Mouse (Mus musculus): ENCODE measurements around the gene Rbms3.

Gene Rbms3

DNA sequence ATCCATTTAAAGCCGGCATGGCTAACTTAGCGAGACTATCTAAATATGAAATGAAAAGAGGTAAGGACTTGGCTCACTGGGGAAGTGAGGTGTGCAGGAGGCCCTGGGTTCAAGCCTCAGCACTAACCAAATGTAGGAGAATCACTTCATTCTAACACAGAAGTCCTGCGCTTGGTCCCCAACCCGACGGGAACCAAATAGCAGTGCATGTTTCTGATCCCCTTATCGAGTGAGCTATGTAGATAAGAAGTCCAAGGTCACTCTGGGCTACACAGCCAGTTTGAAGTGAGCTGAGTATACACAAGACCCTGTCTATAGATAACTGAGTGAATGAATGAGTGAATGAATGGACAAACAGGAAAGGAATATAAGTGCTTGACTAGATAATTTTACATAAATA is 508.1 kb downstream of the Rbms3 start:
- DNase-seq (ENCODE audit: extremely low spot score, low read depth, low spot score): no peak

DNA sequence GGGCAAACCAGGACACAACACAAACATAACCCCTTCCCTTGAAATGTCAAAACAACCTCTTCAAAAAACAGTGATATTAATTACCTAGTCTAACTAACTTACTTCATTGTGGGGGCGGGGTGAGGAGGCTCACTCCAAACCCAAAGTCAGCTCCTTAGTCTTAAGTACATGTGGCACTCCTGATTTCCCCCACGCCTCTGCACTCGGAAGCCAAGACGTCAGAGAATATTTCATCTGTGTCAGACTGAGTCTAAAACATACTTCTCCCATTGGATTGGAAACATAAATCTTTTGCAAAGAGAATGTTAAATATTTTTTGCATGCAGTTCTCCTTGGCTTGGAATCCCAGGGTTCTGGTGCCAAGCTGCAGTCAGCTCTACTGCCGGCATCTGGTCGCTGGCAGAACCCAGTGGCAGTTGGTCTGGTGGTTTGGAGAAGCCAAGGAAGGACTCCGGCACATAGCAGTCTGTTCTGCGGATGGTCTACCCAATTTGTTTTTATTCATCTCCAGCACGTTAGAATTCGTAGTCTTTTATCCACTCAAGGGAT is 512.5 kb downstream of the Rbms3 start:
- DNase-seq (ENCODE audit: extremely low spot score, low read depth, low spot score): no peak

DNA sequence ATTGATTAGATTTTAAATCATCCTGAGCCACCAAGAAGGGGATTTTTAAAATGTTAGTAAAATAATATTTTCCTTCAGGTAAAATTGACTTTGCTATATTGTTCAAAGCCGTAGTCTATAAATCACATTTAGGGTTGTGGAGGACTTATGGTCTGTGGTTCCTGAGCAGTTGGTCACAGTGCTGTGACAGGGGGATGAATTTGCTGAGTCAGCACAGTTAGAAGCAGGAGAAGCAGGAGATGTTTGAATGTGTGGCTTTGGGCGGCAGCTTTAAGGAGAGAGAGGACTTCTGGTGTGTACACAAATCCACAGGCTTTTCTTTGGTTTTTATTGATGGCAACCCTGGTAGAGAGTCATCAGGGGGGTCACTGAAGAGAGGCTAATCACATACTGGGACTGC is 514.1 kb downstream of the Rbms3 start:
- no peak for DNase-seq (ENCODE audit: extremely low spot score, low read depth, low spot score)

DNA sequence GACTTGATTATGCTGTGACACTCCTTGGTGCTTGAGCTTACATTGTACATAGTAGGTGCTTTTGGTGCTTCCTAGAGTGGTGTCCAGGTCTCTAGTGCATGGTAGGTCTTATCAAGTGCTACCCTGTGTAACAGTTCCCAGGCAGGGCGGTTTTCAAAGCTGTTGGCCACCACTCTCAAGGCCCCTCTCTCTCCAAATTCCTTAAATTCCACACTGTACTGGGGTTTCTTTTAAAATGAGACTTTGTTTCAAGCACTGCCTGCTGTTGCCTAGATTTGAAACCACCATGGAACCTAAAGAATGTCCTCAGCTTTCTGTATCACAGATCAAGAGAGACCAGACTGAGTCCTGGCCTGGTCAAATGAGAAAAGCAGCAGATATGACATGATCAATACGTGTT is 516.1 kb downstream of the Rbms3 start:
- no peak for DNase-seq (ENCODE audit: extremely low spot score, low read depth, low spot score)

DNA sequence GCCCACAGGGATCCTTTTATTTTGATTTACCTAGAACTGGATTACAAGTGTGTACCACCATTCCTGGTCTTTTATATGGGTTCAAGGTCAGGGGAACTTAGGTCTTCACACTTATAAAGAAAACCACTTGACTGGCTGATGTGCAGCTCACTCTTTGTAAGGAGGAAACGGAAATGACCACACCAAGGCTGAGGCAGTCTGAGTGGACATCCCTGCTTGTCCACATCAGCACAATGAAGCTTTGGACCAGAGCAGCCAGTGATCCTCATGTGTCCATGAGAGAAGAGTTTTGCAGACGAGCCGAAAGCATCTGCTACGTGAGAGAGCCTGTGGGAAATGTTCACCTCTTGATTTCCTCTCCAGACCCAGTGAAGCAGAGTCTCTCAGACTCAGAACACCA is 521.8 kb downstream of the Rbms3 start:
- DNase-seq (ENCODE audit: extremely low spot score, low read depth, low spot score): no peak

DNA sequence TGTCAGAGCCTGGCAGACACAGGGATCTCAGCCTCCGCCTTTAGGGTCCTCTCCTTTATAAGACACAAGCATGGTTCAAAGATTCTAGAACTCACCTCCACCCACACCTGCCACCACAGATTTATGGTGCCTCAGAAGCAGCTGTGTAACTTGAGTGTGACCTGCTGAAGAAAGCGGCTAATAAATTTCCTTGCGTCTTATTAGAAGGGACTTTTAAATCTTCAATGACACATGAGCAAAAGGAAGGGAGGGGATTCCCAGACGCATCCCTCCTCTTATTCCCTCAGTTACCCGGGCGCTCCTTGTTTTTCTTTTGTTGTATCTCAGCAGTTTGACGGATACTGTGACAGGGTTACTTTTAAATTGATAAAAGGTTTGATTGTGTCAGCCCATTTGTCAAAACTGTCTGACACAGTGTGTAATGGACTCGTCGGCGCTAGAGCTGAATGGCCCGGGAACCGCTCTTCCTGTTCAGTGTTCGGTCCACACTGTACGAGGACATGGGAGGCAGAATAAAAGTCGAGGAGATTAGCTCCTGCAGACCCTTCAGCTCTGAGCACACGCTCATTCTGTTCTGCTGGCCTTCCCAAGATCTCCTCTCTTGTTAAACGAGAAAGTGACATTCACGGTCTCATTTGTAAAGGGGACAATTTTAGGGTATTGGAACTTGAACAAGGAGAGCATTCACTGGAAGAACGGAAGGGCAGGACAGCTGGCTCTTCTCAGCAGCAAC is 527.3 kb downstream of the Rbms3 start:
- no peak for DNase-seq (ENCODE audit: extremely low spot score, low read depth, low spot score)

DNA sequence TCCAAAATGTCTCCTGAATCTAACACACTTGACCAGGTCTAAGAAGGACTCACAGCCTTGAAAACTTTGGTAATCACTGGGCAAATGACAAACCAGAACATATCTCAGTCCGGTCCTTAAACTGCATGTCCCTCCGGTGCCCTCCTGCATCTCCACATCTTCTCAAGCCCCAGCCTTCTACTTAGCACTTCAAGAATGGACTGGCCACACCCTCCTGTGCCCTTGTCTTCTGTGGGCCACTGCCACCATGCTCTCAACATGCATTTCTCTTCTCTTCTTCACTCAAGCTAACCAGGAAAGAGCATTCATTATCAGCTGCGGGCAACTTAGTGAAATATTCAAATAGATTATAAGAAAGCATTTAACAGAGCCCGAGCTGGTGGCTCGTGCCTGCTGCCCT is 529.5 kb downstream of the Rbms3 start:
- no peak for DNase-seq (ENCODE audit: extremely low spot score, low read depth, low spot score)

DNA sequence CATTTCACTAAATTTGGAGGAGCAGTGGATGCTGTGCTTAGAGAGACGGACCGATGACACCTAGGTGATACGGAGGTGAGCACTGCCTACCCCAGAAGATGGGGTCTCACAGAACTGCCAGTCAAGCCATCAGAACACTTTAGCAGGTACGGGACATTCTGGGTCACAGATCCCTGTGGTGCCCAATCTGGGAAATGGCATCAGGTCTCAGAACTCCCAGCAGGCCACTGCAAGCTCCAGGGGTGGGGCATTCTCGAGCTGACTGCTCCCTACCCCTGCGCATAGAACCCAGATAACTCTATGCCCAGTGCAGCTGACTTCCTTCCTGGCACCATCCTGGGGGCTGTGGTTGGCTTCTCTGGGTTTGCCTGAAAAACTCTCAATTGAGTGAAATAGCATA is 536.2 kb downstream of the Rbms3 start:
- no peak for DNase-seq (ENCODE audit: extremely low spot score, low read depth, low spot score)

DNA sequence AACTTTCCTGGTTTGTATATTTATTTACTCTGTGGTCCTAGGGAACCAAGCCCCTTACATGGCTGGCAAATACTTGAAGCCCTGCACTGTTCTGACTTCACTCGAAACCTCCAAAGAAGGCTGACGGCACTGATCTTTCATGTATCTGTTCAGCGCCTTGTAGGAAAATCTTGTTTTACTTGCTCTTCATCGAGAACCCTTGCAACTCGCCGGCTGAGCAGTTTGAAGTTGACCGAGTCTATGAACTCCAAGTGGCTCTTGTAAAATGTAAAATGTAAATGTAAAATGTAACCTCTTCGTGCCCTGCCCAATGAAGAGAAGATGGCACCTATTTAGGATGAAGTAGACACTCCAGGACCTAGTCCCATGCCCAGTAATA is 537.5 kb downstream of the Rbms3 start:
- DNase-seq (ENCODE audit: extremely low spot score, low read depth, low spot score): no peak

DNA sequence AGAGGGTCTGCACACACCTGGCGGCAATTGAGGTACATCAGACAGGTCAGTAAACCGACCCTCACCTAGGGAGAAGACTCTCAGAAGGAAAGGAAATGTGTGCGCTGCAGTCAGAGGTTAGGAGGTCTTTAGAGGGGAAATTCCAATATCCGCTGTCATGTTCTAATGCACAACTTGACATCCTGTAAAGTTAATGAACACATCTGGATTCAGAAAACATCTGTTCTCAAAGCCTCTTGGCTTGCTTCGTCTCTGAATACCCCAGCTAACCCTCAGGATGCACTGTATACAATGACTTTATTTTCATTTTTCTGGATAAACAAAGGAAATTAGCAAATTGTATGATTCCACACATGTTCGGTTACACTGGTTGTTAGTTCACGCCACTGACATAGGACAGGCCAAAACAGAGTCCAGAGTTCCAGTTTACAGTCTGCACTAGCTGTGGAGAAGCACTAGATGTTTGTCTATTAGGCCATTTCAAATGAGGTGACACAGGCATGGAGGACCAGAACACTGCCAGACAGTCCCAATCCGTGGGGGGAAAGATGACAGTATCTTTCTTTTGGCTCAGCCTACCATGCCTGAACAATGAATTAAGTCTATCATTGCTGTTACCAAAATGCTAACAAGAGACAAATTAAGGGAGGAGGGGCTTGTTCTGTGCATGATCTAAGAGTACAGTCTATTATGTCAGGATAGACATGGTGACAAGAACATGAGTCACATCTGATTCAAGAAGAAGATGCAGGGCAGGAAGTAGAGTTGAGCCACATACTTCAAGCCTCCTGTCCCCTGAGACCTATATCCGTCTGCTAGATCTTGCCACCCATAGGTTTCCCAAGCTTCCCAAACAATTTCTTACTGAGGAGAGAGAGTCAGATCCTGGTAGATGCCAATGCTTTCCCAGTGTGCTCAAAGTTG is 538.2 kb downstream of the Rbms3 start:
- DNase-seq (ENCODE audit: extremely low spot score, low read depth, low spot score): no peak

DNA sequence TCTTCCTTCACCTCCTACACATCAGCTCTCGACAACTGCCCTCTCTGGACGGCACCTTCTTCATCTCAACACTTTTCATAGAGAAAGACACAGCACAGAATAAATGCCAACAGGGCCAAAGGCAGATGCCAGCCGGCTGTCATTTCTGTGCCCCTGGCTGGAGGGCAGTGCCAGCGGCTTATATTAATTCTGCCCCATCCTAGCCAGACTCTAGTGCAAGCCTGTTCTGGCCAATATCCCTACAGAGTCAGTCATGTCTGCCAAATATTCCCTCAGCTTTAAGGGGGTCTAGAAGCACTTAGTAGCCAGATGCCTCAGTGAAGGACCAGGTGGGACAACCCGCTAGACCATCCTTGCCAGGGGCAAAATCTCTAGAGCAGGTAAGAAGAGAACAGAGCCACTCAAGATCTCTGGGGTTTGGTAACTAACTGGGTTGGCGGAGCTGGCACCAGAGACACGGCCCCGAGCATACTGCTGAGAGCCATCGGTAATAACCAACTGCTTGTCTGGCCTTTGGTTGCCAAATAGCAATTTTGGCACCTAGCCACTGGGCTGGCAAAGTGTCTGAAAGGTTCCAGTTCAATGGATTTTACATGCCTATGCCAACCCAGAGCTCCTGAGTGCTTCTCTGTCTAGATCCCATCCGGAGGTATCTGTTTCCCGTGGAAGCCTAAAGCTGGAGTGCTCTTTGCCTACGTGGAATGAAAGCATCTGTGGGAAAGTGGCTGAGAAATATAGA is 540.1 kb downstream of the Rbms3 start:
- no peak for DNase-seq (ENCODE audit: extremely low spot score, low read depth, low spot score)

DNA sequence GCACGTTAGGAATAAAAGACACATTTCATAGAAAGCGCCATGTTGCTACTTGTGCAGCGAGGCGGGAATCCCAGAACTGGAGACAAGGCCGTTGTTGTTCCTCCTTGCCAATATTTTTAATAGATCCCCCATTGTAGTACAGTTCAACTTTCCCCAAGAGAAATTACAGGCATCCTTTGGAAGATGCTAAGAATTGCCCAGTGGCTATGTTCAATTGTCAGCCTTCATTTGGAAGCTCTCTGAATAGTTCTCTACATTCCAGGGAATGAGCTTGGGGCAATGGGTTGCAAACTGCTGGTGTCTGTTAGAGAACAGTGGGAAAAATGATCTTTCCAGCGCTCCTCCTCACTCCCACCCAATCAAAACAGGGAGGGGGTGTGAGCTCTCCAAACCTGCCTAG is 541.4 kb downstream of the Rbms3 start:
- DNase-seq (ENCODE audit: extremely low spot score, low read depth, low spot score): no peak

DNA sequence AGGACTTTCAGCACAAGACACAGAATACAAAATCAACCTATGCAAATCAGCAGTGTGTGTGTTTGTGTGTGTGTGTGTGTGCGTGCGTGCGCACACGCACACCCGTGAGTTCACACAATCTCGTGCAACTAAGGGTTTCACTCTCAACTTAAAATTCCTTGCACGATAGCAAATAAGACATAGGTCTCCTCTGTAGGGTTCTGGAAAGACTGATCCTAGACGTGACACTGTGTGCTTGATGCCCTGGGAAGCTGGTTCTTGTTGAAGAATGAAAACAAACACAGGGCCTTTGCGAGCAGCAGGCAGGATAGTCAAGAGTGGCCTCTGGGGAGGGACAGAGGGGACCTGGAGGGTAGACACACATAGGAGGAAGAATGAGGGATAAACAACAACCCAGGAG is 544.0 kb downstream of the Rbms3 start:
- no peak for DNase-seq (ENCODE audit: extremely low spot score, low read depth, low spot score)

DNA sequence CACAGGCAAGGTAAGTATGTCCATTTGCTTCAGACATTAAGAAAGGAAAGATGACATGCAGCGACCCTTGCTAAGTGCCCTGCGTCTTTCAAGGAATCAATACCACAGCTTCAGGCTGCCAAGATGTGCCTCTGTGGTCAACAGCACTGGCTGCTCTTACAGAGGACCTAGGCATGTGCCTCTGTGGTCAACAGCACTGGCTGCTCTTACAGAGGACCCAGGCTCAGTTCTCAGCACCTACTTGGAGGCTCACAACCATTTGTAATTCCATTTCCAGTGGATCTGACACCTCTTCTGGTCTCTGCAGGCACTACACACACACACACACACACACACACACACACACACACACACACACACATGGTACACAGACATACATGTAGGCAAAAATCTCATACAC is 545.2 kb downstream of the Rbms3 start:
- no peak for DNase-seq (ENCODE audit: extremely low spot score, low read depth, low spot score)

DNA sequence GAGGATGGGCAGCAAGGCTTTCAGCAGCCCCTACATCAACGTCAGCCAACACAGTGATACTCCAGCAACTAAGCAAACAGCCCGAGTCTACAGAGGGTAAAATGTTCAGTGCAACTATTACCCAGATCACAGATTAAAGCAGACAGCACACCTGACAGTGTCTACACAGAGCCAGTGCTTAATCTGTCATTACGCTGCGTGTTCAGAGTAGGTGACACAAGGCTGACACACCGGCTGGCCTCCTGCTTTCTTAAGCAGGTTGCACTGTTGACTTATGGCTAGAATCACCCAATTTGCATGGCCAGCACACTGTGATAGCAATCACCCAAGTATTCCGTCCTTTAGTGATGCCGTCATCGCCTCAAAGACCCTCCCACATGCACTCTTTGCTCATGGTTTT is 550.2 kb downstream of the Rbms3 start:
- DNase-seq (ENCODE audit: extremely low spot score, low read depth, low spot score): no peak

DNA sequence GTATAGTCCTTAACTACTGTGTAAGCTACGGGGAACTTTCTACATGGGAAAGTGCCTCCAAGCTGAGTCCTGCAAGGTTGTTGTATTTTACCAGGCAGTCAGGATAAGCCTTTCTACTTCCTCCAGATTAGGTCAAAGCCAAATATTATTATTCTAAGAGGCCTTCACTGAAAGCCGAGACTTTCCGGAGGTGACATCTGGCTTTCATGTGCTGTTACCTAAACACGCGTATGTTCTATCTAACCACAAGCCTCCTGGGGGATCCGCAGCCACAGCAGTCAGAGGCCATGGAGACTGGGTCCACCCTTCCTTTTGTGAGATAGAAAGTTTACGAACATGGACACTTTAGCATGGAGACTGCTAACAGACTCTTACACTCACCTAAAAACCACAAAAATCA is 552.2 kb downstream of the Rbms3 start:
- no peak for DNase-seq (ENCODE audit: extremely low spot score, low read depth, low spot score)

DNA sequence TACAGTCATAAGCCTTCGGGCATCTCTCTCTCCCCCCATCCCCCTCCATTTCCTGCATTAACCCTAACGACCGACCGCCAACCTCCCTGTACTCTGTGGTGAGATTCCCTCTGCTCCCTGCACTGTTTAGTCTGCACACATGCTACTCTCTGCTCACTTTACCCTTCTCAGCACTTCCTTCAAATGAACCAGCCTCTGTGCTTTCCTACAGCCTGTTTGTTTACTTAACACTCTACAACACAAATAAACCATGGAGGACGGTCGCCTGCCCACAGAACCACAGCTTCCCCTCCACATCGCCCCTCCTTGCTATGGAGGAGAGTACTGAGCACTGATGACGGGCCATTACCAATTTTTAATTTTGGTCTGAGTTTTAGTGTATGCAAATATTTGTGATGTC is 552.9 kb downstream of the Rbms3 start:
- DNase-seq (ENCODE audit: extremely low spot score, low read depth, low spot score): no peak

DNA sequence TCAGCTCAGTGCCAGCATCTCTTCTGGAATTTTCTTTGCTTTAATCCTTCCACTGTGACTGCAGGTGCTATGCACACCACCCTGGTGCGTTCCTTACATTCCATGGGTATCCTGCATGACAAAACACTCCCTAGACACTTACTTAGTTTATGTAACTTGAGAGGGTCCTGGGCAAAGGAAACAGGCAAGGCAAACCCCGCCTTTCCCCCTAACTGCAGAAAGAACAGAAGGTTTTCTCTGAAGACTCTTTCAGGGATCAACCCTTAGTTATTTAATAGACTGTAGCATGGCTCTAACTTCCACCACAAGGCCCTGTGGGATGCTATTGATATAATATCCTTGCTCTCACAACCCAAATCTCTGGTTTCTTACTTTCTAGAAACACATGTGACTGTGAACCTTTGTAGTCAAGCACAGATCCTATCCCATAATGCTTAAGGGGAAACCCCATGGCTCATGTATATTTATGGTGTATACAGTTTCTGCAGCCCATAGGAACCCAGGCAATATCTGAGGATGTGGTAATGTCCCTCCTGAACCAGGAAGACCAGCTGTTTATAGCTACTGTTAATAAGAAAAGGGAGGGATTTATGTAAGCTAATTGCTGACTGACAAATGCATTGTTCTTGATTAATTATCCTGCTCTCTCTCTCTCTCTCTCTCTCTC is 557.1 kb downstream of the Rbms3 start:
- DNase-seq (ENCODE audit: extremely low spot score, low read depth, low spot score): no peak

DNA sequence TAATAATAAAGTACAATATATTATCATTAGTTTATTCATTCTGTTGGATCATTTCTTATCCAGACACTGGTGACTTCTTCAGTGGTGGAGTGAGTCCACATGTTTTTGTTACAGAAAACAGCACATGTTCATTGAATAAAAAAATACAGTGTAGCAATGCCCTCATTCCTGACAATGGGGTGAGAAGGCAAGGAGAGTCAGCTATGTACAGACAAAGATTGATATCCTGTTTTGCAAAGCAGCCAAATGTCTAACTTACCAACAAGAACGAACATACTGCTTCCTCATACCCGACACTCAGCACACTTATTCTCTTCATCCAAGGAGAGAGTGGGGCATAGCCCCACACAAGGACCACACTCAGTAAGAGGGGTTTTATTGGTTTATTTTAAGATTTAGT is 559.1 kb downstream of the Rbms3 start:
- no peak for DNase-seq (ENCODE audit: extremely low spot score, low read depth, low spot score)

DNA sequence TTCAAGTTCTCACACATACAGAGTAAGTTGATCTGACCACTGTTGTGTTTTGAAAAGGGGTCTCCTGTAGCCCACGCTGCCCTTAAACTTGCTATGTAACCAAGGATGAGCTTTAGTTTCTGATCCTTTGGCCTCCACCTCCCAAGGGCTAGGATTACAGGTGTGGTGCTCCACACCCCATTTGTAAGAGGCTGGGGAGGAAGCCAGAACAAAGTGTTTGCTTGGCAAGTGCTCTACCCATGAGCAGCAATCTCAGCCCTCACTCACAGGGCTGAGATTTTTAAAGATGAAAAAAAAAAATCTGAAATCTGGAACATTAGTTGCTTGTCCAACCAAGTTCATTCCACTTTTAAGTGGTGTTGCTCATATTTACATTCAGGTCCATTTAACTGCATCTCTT is 560.5 kb downstream of the Rbms3 start:
- DNase-seq (ENCODE audit: extremely low spot score, low read depth, low spot score): no peak
